Mouse (Mus musculus) midbrain, embryonic 11.5 days (tissue): ENCODE data around the gene Nlrc3. TPM values are rescaled to one million over a fixed set of nuclear protein-coding genes. Genes with fewer than 3 reads are reported as not detected.
A peak's percentile ranks its signal among the peaks of the same experiment; 100 is the strongest.
"Not testable (repeated sequence)": the region's sequence is repeated elsewhere in the genome, so short reads cannot be mapped to it uniquely, and the experiment has no call there.

ENCODE experiments used
- ATAC-seq: fragments of 200-750 bp; cut with Nextera tagmentation; 2 replicates; pipeline ENCODE4 v1.8.0; 2017; ENCODE audit warnings: moderate TSS enrichment, moderate library complexity; ENCODE audit not compliant: low FRiP score
- DNase-seq: peaks from one replicate; pipeline ENCODE4 v3.0.0; 2015; ENCODE audit warnings: low spot score; ENCODE audit errors: missing footprints
- H3K27ac ChIP-seq: fragments of 300-500 bp; sonication (generic); 2 replicates; pipeline ENCODE4 v1.5.1; 2014; ENCODE audit warnings: low read depth, low read length
- H3K27me3 ChIP-seq: fragments of 300-500 bp; sonication (generic); 2 replicates; pipeline ENCODE4 v1.6.1; 2014; ENCODE audit warnings: mild to moderate bottlenecking, low read length, moderate library complexity, mixed read lengths; ENCODE audit not compliant: control insufficient read depth, insufficient read depth
- H3K36me3 ChIP-seq: fragments of 300-500 bp; sonication (generic); 2 replicates; pipeline ENCODE4 v1.6.1; 2014; ENCODE audit warnings: mild to moderate bottlenecking, low read length, moderate library complexity, mixed read lengths; ENCODE audit not compliant: control insufficient read depth, insufficient read depth
- H3K4me1 ChIP-seq: fragments of 300-500 bp; sonication (generic); 2 replicates; pipeline ENCODE4 v1.6.1; 2014; ENCODE audit warnings: low read length; ENCODE audit not compliant: control insufficient read depth, insufficient read depth
- H3K4me2 ChIP-seq: fragments of 300-500 bp; sonication (generic); 2 replicates; pipeline ENCODE4 v1.6.1; 2014; ENCODE audit warnings: mild to moderate bottlenecking, moderate library complexity
- H3K4me3 ChIP-seq: fragments of 300-500 bp; sonication (generic); 2 replicates; pipeline ENCODE4 v1.5.1; 2014; ENCODE audit warnings: low read depth, low read length
- H3K9ac ChIP-seq: fragments of 300-500 bp; sonication (generic); 2 replicates; pipeline ENCODE4 v1.6.1; 2014; ENCODE audit warnings: low read length
- H3K9me3 ChIP-seq: fragments of 300-500 bp; sonication (generic); 2 replicates; pipeline ENCODE4 v1.6.1; 2016; ENCODE audit warnings: low read length; ENCODE audit not compliant: control insufficient read depth
- WGBS: fragments of 180-500 bp; shearing (Covaris S2); extraction: QIAGEN DNeasy Blood & Tissue Kit; methylation state at CpG from one replicate; pipeline ENCODE4 v1.1.7; 2014; 5-methylcytosine and 5-hydroxymethylcytosine counted together
- polyA plus RNA-seq: library from polyadenylated mRNA; unstranded; fragments of >200 nt; fragmentation: Nextera tagmentation; extraction: Ambion mirVana; gene quantifications from 2 replicates; pipeline ENCODE4 v1.2.1, GENCODE M21; 2014

The Nlrc3 gene
- polyA plus RNA-seq, result 0.72 and 0.97 TPM in 2 replicates

DNA sequence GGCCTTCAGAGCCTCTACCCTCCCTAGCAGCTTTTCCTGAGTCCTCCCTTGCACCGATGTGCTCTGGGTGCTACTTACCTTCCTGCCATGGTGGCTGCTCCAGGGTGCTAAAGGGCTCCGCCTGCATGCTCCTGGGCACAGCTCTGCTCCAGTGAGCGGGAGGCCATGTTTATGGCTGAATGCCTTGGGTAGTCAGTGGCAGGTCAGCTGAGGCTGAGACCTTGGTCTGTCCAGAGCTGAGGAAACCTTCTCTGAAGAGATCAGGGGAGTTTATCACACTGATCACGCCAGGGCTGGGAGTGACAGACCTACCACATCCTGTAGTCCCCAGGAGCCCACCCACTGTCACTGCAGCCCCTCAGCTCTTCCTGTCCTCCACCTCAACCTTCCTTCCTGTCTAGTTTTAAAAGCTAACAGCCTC, at the start of gene Nlrc3:
Nlrc3 (minus strand) TSS at position 382 of the 421 bp plus-strand sequence.
- H3K9ac ChIP-seq, result no peak within 1 kb of the TSS
- H3K4me1 ChIP-seq, result no peaks in the 10 kb centered on the region
- DNase-seq (no peak), ATAC-seq (no peak)
- no peaks in the 10 kb centered on the region for H3K27me3 ChIP-seq
- peaks cover 12% of the 10 kb centered on the region; the same call in 1 of the 2 replicates for H3K36me3 ChIP-seq
- no peak within 1 kb of the TSS for H3K4me2 ChIP-seq
- H3K9me3 ChIP-seq, result no peaks in the 10 kb centered on the region
- H3K4me3 ChIP-seq, result no peak within 1 kb of the TSS
- no peak within 1 kb of the TSS for H3K27ac ChIP-seq
- WGBS, result 85% methylated on average over 4 of the region's 4 CpGs

DNA sequence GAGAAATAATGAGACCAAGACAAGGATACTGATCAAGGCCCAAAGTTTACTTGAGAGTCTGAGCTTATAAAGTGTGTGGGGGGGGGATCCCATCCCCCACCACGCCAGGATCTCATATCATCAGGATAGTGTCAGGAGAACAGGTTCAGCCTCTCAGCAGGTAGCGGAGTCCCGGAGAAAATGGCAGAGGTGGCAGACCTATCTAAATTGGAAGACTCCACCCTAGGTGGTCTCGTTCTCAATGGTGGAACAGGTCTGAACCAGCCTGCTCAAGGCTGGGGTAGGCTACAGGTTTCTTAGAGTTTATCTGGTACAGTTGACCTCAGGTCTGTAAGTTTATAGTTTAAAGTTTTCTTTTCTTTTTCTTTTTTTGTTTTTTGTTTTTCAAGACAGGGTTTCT, 46.3 kb upstream of the Nlrc3 start:
- H3K27me3 ChIP-seq, result no peaks in the 10 kb centered on the region
- H3K4me2 ChIP-seq, result no peak overlapping the region
- WGBS, result 80% methylated on average over 4 of the region's 4 CpGs
- ATAC-seq (no peak), DNase-seq (no peak)
- no peak overlapping the region for H3K4me3 ChIP-seq
- H3K9ac ChIP-seq, result no peak overlapping the region
- no peaks in the 10 kb centered on the region for H3K9me3 ChIP-seq
- H3K4me1 ChIP-seq, result no peaks in the 10 kb centered on the region
- H3K36me3 ChIP-seq, result no peaks in the 10 kb centered on the region
- H3K27ac ChIP-seq, result no peak overlapping the region

DNA sequence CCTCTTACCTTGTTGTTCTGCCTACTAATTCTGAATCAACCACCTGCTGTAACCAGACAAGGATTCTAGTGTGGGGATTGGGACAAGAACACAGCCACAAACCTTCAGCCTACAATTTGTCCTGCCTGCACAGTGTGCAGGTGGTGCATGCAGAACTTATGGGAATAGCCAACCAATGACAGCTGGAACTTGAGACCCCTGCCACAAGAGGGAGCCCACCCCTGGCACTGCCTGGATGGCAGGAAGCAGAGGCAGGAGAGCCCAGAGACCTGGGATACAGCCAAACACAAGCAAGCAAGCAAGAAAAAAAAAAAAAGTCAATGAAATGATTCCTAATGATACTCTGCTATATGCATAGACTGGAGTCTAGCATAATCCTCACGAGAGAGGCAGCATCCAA, 44.8 kb upstream of the Nlrc3 start:
- Histone ChIP-seq H3K27ac (no peak overlapping the region), H3K9me3 (no peaks in the 10 kb centered on the region), H3K9ac (no peak overlapping the region), H3K36me3 (no peaks in the 10 kb centered on the region), H3K4me2 (no peak overlapping the region), H3K4me3 (no peak overlapping the region), H3K27me3 (no peaks in the 10 kb centered on the region), H3K4me1 (no peaks in the 10 kb centered on the region)
- WGBS, result 73% methylated on average over 1 of the region's 1 CpGs
- ATAC-seq, result no peak
- DNase-seq, result no peak

DNA sequence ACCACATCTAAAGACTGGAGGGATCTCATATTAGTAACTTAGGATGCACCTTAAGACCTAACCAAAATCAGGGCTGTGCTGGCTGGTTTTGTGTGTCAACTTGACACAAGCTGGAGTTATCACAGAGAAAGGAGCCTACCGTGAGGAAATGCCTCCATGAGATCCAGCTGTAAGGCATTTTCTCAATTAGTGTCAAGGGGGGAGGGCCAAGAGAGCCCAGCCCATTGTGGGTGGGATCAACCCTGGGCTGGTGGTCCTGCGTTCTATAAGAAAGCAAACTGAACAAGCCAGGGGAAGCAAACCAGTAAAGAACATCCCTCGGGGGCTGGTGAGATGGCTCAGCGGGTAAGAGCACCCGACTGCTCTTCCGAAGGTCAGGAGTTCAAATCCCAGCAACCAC, 41.0 kb upstream of the Nlrc3 start:
- not testable (repeated sequence) for H3K4me1 ChIP-seq, H3K27ac ChIP-seq, DNase-seq, H3K27me3 ChIP-seq, H3K4me3 ChIP-seq, H3K9me3 ChIP-seq, H3K9ac ChIP-seq, H3K4me2 ChIP-seq, ATAC-seq, H3K36me3 ChIP-seq
- WGBS, result 77% methylated on average over 6 of the region's 6 CpGs

DNA sequence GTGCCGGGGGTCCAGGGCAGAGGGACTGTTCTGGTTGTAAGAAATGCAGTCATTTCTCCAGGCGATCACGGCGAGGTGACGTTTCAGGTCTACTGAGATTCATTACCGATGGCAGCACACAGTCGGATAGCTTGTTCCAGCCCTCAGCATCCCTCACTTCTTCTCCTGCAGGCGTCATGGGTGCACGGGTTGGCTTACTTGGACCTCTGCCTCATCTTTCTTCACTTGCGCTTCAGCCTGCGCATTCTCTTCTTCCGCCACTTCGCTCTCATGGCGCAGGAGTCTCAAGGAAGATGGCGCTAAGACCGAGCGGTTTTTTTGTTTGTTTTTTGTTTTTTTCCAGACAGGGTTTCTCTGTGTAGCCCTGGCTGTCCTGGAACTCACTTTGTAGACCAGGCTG, 40.4 kb upstream of the Nlrc3 start:
- not testable (repeated sequence) for DNase-seq, H3K9me3 ChIP-seq, ATAC-seq, H3K9ac ChIP-seq, H3K27me3 ChIP-seq, H3K36me3 ChIP-seq, H3K4me2 ChIP-seq, H3K4me3 ChIP-seq, H3K27ac ChIP-seq, H3K4me1 ChIP-seq
- 76% methylated on average over 17 of the region's 17 CpGs for WGBS

DNA sequence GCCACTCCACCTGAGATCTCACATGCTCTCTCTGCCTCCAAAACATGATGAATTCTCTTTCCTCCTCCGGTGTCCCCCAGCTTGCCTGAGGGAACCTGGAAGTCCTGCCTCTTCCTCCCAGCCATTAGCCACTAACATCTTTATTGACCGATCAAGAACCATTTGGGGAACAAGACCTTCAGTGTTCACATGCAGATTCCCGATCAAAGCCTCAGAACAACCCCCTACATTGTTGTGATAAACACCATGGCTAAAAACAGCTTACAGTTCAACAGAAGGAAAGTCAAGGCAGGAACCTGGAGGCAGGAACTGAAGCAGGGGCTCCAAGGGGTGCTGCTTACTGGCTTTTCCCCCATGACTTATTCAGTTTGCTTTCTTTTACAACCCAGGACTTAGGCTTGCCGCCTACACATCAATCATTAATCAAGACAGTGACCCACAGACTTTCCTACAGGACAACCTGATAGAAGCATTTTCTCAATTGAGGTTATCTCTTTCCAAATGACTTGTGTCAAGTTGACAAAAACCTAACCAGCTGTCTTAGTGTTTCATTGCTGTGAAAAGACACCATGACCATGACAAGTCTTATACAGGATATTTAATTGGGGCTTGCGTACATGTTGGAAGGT, 37.7 kb upstream of the Nlrc3 start:
- WGBS, result 87% methylated on average over 5 of the region's 5 CpGs
- no peak overlapping the region for H3K9ac ChIP-seq
- ATAC-seq (no peak), DNase-seq (no peak)
- H3K4me3 ChIP-seq, result no peak overlapping the region
- H3K9me3 ChIP-seq, result no peaks in the 10 kb centered on the region
- H3K27ac ChIP-seq, result no peak overlapping the region
- no peaks in the 10 kb centered on the region for H3K36me3 ChIP-seq
- no peak overlapping the region for H3K4me2 ChIP-seq
- no peaks in the 10 kb centered on the region for H3K4me1 ChIP-seq
- no peaks in the 10 kb centered on the region for H3K27me3 ChIP-seq

DNA sequence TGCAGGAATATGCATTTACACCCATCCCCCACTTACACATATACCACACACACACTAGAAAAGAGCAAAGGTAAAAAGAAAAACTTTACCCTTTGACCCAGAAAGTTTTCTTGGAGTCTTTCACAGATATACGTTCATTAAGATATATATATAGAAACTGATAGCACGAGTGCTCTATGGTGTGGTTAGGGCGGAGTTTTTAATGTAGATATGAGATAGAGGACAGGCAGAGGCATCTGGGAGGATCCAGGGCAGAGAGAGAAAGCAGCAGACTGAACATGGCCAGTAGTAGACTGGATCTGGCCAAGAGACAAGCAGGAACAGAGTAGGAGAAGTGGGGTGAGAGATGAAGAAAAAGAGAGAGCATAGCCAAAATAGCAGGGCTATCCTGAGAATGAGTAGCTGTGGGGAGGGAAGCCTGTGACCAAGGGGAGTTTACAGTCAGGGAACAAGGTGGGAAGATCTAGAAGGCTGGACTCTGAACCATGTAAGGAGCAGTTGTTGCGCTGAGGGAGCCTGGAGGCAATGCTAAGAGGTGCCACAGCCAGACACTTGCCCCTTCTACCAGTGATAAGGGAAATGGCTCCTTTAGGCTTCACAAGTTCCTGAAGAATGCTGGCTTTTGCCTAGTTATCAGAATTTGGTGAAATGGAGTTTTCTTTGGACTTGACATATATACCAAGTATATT, 36.6 kb upstream of the Nlrc3 start:
- no peaks in the 10 kb centered on the region for H3K9me3 ChIP-seq
- H3K4me2 ChIP-seq, result no peak overlapping the region
- no peaks in the 10 kb centered on the region for H3K27me3 ChIP-seq
- no peak overlapping the region for H3K27ac ChIP-seq
- ATAC-seq (no peak), DNase-seq (no peak)
- H3K36me3 ChIP-seq, result no peaks in the 10 kb centered on the region
- no peak overlapping the region for H3K9ac ChIP-seq
- no peak overlapping the region for H3K4me3 ChIP-seq
- no peaks in the 10 kb centered on the region for H3K4me1 ChIP-seq
- 74% methylated on average over 4 of the region's 4 CpGs for WGBS

DNA sequence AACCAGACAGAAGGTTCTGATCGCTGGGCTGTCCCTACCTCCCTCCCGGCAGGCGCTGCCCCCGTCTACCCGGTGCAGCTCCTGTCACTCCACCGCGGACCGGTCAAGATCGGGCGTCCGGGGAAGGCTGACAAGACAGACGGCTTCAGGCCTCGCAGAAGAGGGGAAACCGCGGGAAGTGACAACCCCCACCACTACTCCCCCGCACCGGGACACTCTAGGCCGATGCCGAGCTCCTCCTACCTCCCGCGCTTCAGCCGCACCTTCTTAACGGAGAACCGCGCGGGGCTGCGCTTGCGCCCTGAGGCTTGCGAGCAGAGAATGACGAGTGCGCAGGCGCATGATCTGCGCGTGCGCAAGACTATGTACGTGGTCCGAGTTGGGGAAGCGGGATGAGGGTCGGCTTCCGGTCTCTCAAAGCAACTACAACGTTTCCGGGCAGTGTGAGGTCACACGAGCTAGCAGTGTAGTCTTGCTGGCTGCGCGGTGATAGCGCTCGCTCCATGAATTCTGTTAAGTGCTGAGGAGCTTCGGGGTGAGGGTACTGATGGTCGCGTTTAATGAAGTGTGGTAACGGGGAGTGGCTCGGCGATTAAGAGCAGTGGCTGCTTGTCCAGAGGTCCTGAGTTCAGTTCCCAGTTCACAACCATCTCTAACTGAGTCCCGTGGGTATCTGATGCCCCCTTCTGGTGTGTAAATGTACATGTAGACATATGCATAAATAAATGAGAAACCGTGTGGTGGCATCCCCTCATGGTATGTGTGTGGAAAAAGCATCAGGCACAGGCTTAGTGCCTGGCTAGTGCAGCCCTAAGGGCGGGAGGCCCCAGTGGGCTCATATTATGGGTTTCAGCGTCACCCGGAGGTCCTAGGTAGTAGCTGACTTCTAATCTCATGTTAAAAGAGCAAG, 27.3 kb upstream of the Nlrc3 start, which contains the start of gene Slx4:
Slx4 (minus strand) TSS at position 282 of the 910 bp plus-strand sequence.
- peak; percentile 100 for DNase-seq
- WGBS, result 1% methylated on average over 58 of the region's 58 CpGs
- Histone ChIP-seq H3K9me3 (no peaks in the 10 kb centered on the region), H3K36me3 (peaks cover 8% of the 10 kb centered on the region), H3K27ac (peak within 1 kb of the TSS; percentile 78), H3K9ac (peak within 1 kb of the TSS; percentile 75), H3K27me3 (no peaks in the 10 kb centered on the region), H3K4me1 (peaks cover 10% of the 10 kb centered on the region), H3K4me3 (peak within 1 kb of the TSS; percentile 65), H3K4me2 (peak within 1 kb of the TSS; percentile 64)
- peak; percentile 97 for ATAC-seq

DNA sequence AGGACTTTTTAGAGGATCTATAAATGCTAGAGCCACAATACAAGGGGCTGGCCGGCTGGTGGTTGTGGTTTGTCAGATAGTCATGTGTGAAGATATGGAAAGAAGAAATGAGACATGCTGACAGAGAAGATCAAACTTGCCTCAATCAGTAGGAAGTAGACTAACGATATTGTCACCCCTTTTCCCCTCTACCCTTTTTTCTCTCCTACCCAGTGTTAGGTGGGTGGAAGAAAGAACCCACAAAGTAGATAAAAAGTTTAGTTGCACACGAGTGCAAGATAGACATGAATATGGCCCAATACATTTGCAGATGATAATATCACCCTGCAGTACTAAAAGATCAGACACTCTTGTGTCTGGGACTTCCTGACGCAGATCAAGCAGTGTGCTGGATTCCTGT, 12.0 kb upstream of the Nlrc3 start:
- WGBS, result 90% methylated on average over 4 of the region's 4 CpGs
- Histone ChIP-seq H3K27ac (no peak overlapping the region), H3K27me3 (no peaks in the 10 kb centered on the region), H3K4me2 (no peak overlapping the region), H3K4me1 (no peaks in the 10 kb centered on the region), H3K4me3 (no peak overlapping the region), H3K36me3 (peaks cover 57% of the 10 kb centered on the region), H3K9me3 (no peaks in the 10 kb centered on the region), H3K9ac (no peak overlapping the region)
- no peak for ATAC-seq
- no peak for DNase-seq
